Mouse (Mus musculus) small intestine, adult 2 months (tissue): ENCODE measurements around the gene Set.

ENCODE experiments used
- CTCF ChIP-seq: fragments of 200-500 bp; IDR thresholded peaks from 2 replicates; pipeline ENCODE4 v1.5.1; 2012; ENCODE audit warnings: low read depth, mild to moderate bottlenecking, control low read depth, inconsistent platforms, low read length, moderate library complexity, mixed read lengths; ENCODE audit not compliant: insufficient replicate concordance, insufficient read length; ENCODE audit errors: extremely low read depth
- POLR2A ChIP-seq: fragments of 200-500 bp; IDR thresholded peaks from 2 replicates; pipeline ENCODE4 v1.6.1; 2012; ENCODE audit warnings: low read depth, mild to moderate bottlenecking, control low read depth, inconsistent platforms, low read length, moderate library complexity

GRCm38 (mm10) chr2:30049831-30050230 lies 7.3 kb upstream of the Set start:
- TF ChIP-seq CTCF = no peak
- TF ChIP-seq POLR2A = no peak
